Mouse (Mus musculus) hindbrain, embryonic 10.5 days (tissue): ENCODE measurements around the gene Nemp1. TPM values are rescaled to one million over a fixed set of nuclear protein-coding genes. Genes with fewer than 3 reads are reported as not detected.

Experiments used
- DNase-seq: peaks from one replicate; pipeline ENCODE4 v3.0.0-alpha.2; 2017; ENCODE audit warnings: low spot score
- H3K27ac ChIP-seq: fragments of 300-500 bp; sonication (generic); 2 replicates; pipeline ENCODE4 v1.5.1; 2016; ENCODE audit warnings: mild to moderate bottlenecking, moderate library complexity
- H3K27me3 ChIP-seq: fragments of 300-500 bp; sonication (generic); 2 replicates; pipeline ENCODE4 v1.6.1; 2016; ENCODE audit warnings: mild to moderate bottlenecking; ENCODE audit not compliant: poor library complexity, insufficient read depth, severe bottlenecking
- H3K36me3 ChIP-seq: fragments of 300-500 bp; sonication (generic); 2 replicates; pipeline ENCODE4 v1.6.1; 2016; ENCODE audit warnings: mild to moderate bottlenecking, moderate library complexity
- H3K4me1 ChIP-seq: fragments of 300-500 bp; sonication (generic); replicated peaks from 2 replicates; pipeline ENCODE4 v1.6.1; 2016; ENCODE audit warnings: mild to moderate bottlenecking
- H3K4me3 ChIP-seq: fragments of 300-500 bp; sonication (generic); 2 replicates; pipeline ENCODE4 v1.5.1; 2016; ENCODE audit warnings: mild to moderate bottlenecking, moderate library complexity
- H3K9me3 ChIP-seq: fragments of 300-500 bp; sonication (generic); 2 replicates; pipeline ENCODE4 v1.6.1; 2016; ENCODE audit warnings: mild to moderate bottlenecking, moderate library complexity
- WGBS: fragments of 180-500 bp; shearing (Covaris S2); methylation state at CpG from one replicate; pipeline ENCODE4 v1.1.7; 2016; 5-methylcytosine and 5-hydroxymethylcytosine counted together
- polyA plus RNA-seq: library from polyadenylated mRNA; unstranded; fragments of >200 nt; fragmentation: Nextera tagmentation; extraction: Ambion mirVana; gene quantifications from 2 replicates; pipeline ENCODE4 v1.2.1, GENCODE M21; 2016

Gene Nemp1
- polyA plus RNA-seq, 1 experiment from 2014 or later = 7.7 TPM

DNA sequence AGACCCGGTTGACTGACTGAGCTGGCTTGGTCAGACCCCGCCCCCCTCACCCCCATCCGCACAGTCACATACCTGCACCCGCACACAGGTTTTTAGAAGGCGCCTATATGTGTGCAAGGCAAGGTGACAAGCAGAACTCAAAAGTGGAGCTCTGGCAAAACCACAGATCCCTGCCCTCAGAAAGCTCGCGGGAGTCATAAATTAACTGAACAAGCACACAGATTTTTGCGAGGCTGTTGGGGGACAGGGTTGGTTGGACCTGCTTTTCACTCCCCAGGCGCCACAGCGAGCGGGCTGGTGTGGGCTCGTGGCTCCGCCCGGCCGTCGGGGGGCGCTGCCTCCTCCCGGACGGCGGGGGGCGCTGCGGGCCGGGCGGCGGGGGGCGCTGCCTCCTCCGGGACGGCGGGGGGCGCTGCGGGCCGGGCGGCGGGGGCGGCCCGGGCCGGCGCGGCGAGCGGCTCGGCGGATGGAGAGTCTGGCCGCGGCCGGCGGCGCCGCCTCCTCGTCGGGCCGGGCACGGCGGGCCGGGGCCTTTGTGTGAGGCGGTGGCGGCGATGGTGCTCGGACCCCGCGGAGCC lies 72.5 kb downstream of the Nemp1 start, which contains the start of gene Zbtb39:
Gene Zbtb39, plus strand, starts transcription at position 456 of the 578 bp plus-strand sequence.
- WGBS = 6% methylated on average over 60 of the region's 61 CpGs
- H3K4me3 ChIP-seq = peak within 1 kb of the TSS; percentile 97
- peak within 1 kb of the TSS; percentile 95 for H3K27ac ChIP-seq
- no peaks in the 10 kb centered on the region for H3K9me3 ChIP-seq
- peak; percentile 78 for DNase-seq
- peaks cover 32% of the 10 kb centered on the region for H3K36me3 ChIP-seq
- peaks cover 20% of the 10 kb centered on the region for H3K4me1 ChIP-seq
- no peaks in the 10 kb centered on the region; the same call in 1 of the 2 replicates for H3K27me3 ChIP-seq

DNA sequence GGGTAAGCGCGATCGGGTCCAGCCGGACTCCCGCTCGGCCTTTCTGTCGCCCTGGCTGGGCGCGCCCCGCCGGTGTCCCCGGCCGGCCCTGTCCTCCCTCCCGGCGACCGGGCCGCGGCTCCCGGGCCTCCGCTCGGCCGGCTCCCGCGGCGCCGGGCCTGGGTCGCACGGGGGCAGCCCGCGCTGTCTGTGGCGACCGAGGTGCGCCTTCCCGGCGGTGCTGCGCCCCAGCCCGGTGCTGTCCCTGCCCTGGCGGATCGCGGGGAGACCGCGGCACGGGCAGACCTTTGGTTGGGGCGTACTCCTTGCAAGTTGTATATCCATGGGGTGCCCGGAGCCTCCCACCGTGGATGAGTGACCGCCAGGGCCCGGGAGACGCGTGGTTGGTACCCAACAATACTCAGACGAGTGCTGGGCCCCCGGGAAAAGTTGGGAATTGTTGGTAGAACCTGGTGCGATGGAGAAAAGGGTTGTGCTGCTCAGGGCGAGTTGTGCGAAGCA lies 73.0 kb downstream of the Nemp1 start:
- Histone ChIP-seq H3K4me1 (peaks cover 20% of the 10 kb centered on the region), H3K27ac (peak overlapping the region; percentile 95), H3K9me3 (no peaks in the 10 kb centered on the region), H3K27me3 (no peaks in the 10 kb centered on the region; the same call in 1 of the 2 replicates), H3K36me3 (peaks cover 37% of the 10 kb centered on the region), H3K4me3 (peak overlapping the region; percentile 97)
- WGBS = under 1% methylated on average over 55 of the region's 55 CpGs
- peak; percentile 64 for DNase-seq

GRCm38 (mm10) chr10:127744661-127745060 lies 78.0 kb downstream of the Nemp1 start:
- Histone ChIP-seq H3K27ac (no peak overlapping the region), H3K9me3 (no peaks in the 10 kb centered on the region), H3K36me3 (peaks cover 78% of the 10 kb centered on the region), H3K27me3 (no peaks in the 10 kb centered on the region), H3K4me3 (no peak overlapping the region), H3K4me1 (peaks cover 27% of the 10 kb centered on the region)
- 64% methylated on average over 5 of the region's 5 CpGs for WGBS
- DNase-seq = peak; percentile 59

- Histone ChIP-seq H3K36me3 (peaks cover 78% of the 10 kb centered on the region), H3K4me1 (peaks cover 25% of the 10 kb centered on the region), H3K4me3 (no peak overlapping the region), H3K9me3 (no peaks in the 10 kb centered on the region), H3K27ac (no peak overlapping the region), H3K27me3 (no peaks in the 10 kb centered on the region)
- WGBS = 85% methylated on average over 5 of the region's 5 CpGs
- no peak for DNase-seq
Measured at GRCm38 (mm10) chr10:127745886-127746285, 79.2 kb downstream of the Nemp1 start.

- H3K4me3 ChIP-seq = no peak overlapping the region
- no peaks in the 10 kb centered on the region for H3K27me3 ChIP-seq
- peaks cover 65% of the 10 kb centered on the region for H3K36me3 ChIP-seq
- no peaks in the 10 kb centered on the region for H3K9me3 ChIP-seq
- no peak overlapping the region for H3K27ac ChIP-seq
- H3K4me1 ChIP-seq = peaks cover 22% of the 10 kb centered on the region
- 92% methylated on average over 8 of the region's 8 CpGs for WGBS
- no peak for DNase-seq
Measured at GRCm38 (mm10) chr10:127747254-127747653, 80.6 kb downstream of the Nemp1 start.

DNA sequence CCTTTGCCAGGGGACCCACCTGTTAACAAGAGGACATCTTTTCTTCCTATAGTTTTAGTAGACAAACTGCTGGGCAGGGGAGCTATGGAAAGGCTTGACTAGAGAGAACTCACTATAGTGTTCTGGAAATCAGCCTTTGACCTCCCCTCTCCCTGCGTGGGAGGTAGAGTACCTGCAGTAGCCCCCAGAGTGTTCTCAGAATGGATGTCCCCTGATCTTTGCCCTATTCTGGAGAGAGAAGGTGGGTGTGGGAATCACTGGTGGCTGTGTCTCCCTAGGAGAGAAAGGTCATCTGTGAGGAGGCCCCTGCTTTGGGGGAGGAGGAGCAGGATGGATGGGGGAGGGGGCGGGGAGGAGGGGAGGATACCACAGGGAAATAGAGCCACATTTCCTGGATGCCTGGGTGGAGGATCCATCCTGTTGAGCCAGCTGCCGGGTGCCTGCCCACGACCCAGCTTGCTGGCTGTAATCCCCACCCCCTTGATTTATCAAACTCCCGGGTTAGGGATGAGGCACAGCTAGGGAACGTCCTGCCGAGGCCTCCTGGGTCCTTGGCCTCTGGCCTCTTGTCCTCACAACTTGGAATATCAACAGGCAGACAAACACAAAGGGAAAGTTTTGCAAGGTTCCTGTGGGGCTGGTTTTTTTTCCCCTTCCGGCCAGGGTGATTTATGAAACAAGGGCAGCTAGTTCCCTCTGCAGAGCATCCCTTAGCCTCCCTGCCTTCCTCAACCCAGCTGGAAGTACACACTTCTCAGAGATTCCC lies 82.3 kb downstream of the Nemp1 start:
- Histone ChIP-seq H3K9me3 (no peaks in the 10 kb centered on the region), H3K4me3 (no peak overlapping the region), H3K36me3 (peaks cover 48% of the 10 kb centered on the region), H3K27me3 (no peaks in the 10 kb centered on the region), H3K4me1 (peaks cover 22% of the 10 kb centered on the region), H3K27ac (0 out of 2 replicates have a peak overlapping the region, but pooled peaks have one; percentile 35)
- no peak for DNase-seq
- 5% methylated on average over 8 of the region's 8 CpGs for WGBS

DNA sequence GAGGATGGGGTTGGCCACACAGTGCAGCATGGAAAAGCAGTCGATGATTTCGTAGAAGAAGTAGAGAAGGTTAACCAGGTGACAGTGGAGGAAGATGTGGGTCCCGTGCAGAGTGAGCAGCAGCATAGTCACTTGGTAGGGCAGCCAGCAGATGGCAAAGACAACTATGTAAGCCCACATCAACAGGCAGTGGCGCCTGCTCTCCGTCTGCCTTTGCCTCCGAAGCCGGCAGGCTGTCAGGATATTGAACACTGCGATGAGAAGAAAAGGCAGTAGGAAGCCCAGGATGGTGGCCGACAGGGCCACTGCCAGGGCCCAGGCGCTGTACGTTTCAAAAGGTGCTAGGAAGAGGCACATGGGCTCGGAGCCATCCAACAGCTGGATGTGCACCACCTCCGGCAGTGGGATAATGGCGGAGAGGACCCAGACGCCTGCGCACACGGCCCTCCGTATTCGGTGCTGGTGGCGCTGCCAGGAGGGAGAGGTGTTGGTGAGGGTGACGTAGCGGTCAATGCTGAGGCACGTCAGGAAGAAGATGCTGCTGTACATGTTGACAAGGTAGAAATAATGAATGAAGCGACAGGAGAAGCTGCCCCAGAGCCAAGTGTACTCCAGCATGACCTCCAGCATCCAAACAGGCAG lies 83.6 kb downstream of the Nemp1 start:
- Histone ChIP-seq H3K36me3 (peaks cover 36% of the 10 kb centered on the region), H3K4me1 (peaks cover 22% of the 10 kb centered on the region), H3K9me3 (no peaks in the 10 kb centered on the region), H3K27ac (0 out of 2 replicates have a peak overlapping the region, but pooled peaks have one; percentile 4), H3K4me3 (peak overlapping the region; percentile 33; the same call in 1 of the 2 replicates), H3K27me3 (no peaks in the 10 kb centered on the region)
- DNase-seq = no peak
- WGBS = 46% methylated on average over 24 of the region's 24 CpGs

Other genes starting within 250 kb of the Nemp1 start
- 0.72 and 1.5 TPM in 2 replicates for gene Stac3, start 165.2 kb upstream of the Nemp1 start, polyA plus RNA-seq
- gene Ndufa4l2, start 151.9 kb upstream of the Nemp1 start, polyA plus RNA-seq = 8.1 and 10.5 TPM in 2 replicates
- 103 and 118 TPM in 2 replicates for gene Shmt2, start 144.5 kb upstream of the Nemp1 start, polyA plus RNA-seq
- gene Nxph4, start 132.3 kb upstream of the Nemp1 start, polyA plus RNA-seq = 23.1 and 70.9 TPM in 2 replicates
- gene Lrp1, start 45.8 kb upstream of the Nemp1 start, polyA plus RNA-seq = 55.7 and 71.7 TPM in 2 replicates
- gene Stat6, start 23.9 kb upstream of the Nemp1 start, polyA plus RNA-seq = 8.9 and 9.5 TPM in 2 replicates
- 6.6 and 6.8 TPM in 2 replicates for gene Nab2, start 1.7 kb downstream of the Nemp1 start, polyA plus RNA-seq
- gene Myo1a, start 38.3 kb downstream of the Nemp1 start, polyA plus RNA-seq = 0.37 and 0.51 TPM in 2 replicates
- gene Tac2, start 57.6 kb downstream of the Nemp1 start, polyA plus RNA-seq = not detected in 2 replicates
- gene Zbtb39, start 72.6 kb downstream of the Nemp1 start, polyA plus RNA-seq = 4.4 and 4.7 TPM in 2 replicates
- gene Gpr182, start 84.8 kb downstream of the Nemp1 start, polyA plus RNA-seq = 0.43 and 0.52 TPM in 2 replicates
- gene Rdh1, start 92.8 kb downstream of the Nemp1 start, polyA plus RNA-seq = not detected in 2 replicates
- gene Rdh16f1, start 92.9 kb downstream of the Nemp1 start, polyA plus RNA-seq = 0.11 TPM in 1 of 2 replicates, not detected in the other
- gene Rdh9, start 109.5 kb downstream of the Nemp1 start, polyA plus RNA-seq = not detected in 2 replicates
- not detected in 2 replicates for gene Rdh16, start 134.3 kb downstream of the Nemp1 start, polyA plus RNA-seq
- not detected in 2 replicates for gene Rdh19, start 183.0 kb downstream of the Nemp1 start, polyA plus RNA-seq
- gene Rdh16f2, start 199.6 kb downstream of the Nemp1 start, polyA plus RNA-seq = not detected in 2 replicates
- not detected in 2 replicates for gene Rdh7, start 221.9 kb downstream of the Nemp1 start, polyA plus RNA-seq
- gene Sdr9c7, start 231.6 kb downstream of the Nemp1 start, polyA plus RNA-seq = not detected in 2 replicates